Mouse (Mus musculus): ENCODE data around the gene Ephb6.
"Not testable (repeated sequence)": the region's sequence is repeated elsewhere in the genome, so short reads cannot be mapped to it uniquely, and the experiment has no call there.

Gene Ephb6

DNA sequence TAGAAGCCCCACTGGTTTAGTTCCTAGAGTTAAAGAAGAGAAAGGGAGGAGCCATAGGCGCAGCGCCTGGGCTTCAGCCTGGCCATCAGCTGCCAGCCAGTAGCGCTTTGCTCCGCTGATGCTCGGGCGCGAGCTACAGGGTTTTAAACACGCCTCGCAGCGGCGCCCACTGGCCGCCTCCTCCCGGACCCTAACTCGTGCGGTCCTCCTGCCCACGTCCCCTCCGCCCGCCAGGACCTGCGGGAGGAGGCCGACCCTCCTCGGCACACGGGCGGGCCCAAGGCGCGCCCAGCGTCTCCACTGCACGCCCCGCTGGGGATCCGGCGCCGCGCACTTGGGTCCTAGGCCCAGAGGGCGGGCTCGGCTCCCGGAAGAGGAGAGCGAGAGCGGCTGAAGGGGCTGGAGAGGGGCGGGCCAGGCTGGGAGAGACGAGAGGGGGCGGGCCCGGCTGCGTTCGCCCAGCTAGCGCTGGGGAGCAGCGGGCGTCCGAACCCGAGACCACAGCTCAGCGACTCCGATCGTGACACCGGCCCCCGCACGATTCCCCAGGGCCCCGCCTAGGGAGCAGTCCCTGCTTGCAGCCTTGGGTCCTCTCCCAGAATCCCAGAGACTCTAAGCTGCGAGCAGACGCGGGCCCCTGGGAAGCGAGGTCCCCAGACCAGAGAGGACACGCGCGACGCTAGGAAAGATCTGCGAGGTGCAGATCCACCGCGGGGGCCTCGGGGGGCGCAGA is at the start of gene Ephb6:
Ephb6 (plus strand) TSS at position 422 of the 733 bp plus-strand sequence.
- DNase-seq = no peak

DNA sequence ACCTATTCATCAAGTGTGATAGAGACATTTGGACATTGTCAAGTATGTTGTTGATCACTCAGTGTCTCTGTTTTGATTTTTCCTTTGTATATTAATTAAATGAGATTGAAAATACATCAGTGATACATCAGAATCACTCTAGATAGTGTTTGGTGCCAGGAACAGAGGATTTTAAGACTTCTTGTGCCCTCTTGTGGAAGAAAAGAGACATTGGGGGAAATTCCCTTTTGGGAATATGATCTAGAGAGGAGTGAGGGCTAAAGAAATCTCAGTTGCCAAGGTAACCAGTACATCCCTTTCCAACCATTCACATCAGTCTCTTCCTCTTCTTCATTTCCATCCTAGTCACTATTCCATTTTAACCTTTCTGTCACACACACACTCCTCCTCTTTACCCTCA is 48.9 kb upstream of the Ephb6 start:
- no peak for DNase-seq

DNA sequence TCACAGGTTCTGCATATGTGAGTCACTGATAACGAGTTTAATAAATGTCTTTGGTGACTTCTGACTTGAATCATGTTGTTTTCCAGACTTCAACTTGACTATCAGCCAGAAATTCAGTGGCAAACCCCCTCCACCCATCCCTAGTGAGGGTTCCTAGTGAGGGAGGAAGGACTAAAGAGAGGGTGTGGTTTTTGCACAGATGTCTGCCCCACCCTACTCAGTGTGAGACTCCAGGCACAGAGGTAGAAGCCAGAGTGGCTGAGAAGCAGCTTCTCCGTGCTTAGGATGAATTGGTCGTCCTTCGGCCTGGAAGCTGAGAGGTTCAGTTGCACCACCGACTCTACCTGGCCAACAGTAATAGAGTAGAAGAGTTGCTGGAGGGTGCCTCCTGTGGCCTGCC is 47.8 kb upstream of the Ephb6 start:
- no peak for DNase-seq

DNA sequence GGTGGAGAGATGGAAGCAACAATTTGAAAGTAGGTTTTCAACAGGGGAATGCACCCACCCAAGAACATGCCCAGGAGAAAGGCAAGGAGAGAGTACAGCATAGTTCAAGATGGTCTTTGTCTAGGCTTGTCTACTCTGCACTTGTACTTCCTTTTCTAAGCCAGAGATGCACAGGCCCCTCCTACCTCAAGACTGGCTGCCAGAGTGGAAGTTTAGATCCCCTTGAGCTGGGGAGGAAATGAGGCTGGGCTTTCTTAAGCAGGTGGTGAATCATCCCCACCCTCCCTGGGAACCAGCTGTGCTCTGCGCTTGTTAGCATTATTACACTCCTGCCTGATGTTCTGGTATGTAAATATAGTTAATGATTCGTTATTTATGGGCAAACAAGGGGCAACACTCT is 47.0 kb upstream of the Ephb6 start:
- DNase-seq = no peak

DNA sequence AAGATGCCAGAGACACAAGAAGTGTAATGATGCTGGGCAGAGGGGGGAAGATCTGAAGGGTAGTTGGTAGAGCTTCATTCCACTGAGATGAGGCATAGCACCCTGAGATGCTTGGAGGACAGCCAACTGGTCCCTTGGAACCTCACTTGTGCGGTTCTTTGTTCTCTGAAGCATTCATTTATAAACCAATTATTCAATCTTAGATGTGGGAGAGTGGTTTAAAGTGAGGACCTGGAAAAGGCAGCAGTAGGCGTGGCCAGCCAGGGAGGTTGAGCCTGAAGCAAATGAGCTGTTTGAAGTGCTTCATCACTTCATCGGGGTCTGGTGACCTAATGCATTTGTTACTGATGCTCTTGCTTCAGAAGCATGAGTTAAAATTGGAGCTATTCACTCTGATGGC is 46.0 kb upstream of the Ephb6 start:
- DNase-seq = no peak

DNA sequence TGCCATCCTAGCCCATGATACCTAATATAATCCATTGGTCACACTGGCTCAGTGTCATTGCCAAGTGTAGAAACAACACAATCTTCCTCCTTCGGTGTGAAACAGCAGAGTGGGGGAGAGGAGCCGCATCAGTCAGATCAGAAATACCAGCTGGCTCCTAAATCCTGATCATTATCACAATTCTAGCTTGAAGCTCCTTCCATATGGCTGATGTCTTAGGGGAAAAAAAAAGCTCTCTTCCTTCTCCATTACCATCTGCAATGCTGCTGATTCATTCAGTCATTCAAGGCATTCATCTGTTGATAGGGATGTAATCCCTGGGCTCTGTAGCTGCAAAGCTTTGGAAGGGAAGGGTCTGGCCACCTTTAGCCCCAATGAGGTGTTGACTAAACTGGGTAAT is 45.0 kb upstream of the Ephb6 start:
- DNase-seq = no peak

DNA sequence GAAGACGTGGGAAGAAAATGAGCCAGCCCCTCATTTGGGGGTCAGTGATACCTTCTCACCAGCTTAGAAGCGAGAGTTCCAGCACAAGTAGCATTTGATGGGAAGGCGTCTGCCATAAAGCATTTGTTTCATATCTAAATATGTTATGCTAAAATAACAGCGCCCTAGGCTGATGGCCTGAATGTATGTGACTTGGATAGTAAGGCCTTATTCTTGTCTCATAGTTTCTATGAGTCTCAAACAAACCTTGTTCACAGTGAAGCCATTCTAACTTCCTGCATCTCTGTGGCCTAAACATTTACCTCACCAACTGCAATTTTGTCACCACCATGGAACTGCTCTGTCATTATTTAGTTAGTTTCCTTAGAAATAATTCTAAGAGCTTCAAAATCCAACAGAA is 42.7 kb upstream of the Ephb6 start:
- no peak for DNase-seq

DNA sequence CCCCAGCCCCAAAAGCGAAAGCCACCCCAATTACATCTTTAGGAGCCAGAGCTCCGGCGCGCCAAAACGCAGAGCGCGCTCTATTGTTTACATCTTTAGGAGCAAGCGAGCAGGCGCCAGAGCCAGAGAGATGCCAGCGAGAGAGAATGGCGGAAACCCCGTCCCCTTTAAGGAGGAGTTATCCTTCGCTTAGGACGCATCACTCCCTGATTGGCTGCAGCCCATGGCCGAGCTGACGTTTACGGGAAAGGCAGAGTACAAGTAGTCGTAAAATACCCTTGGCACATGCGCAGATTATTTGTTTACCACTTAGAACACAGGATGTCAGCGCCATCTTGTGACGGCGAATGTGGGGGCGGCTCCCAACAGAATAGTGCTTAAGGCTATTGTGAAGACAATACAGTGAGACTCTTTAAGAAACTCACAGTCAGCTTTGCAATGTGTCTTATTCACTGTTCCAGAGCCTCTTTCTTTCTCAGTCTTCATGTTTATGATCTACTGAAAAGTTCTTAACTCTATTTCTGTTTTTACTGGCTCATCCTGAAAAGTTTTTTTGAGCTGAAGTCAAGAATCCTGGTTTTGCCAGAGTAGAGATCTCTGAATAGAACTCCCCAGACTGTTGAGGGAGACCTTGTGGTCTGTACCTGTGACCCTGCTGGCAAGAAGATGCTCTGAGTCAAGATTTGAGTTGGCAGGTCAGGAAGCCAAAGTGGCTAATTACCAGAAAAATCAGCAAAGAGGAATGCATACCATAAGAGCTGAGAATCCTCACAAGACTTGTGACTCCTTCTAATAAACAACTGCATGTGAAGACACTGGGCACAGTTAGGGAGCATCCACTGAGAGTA is 42.0 kb upstream of the Ephb6 start:
- not testable (repeated sequence) for DNase-seq

DNA sequence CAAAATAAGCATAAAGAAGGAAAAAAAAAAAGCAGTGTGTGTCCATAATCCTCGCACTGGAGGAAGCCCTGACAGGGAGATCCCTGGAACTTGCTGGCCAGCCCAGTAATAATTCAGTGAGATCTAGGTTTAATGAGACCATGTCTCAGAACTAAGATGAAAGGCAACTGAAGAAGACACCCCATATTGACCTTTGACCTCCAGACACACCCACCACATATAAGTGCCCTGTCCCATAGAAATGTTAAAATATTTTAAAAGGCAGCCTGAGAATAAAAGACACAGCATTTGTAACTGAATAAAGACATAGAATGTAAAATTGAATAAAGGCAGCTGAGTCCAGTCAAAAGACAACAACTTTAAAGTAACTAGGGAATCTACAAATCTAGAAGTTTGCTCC is 40.0 kb upstream of the Ephb6 start:
- no peak for DNase-seq

DNA sequence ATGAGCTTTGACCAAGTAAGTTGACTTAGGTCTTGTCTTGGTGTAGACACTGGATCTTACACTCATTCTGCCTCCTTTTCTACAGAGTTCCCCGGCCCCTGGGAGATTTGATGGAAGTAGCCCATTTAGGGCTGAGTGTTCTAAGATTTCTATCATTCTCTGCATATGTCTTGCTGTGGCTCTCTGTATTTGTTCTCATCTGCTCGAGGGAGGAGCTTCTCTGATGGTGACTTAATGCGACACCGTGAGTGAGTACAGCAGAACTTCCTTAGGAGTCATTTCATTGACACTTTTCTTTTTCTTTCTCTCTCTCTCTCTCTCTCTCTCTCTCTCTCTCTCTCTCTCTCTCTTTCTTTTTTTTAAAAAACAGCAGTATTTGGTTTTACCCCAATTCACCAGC is 38.3 kb upstream of the Ephb6 start:
- DNase-seq = no peak

DNA sequence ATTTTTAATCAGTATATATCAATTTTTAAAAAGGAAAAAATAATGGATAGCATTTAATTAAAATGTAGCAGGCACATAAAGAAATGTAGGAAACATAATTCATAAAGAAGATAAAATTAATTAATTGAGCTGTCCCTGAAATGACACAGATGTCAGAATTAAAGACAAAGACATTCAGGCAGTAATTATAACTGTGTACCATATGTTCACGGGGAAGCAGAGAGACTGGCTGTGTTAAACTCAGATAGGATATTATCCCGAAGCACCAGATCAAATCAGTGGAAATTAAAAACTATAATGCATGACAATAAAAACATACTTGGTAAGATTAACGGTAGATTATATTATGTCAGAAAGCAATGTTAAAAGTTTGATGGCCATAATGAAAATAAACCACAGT is 36.2 kb upstream of the Ephb6 start:
- DNase-seq = no peak

DNA sequence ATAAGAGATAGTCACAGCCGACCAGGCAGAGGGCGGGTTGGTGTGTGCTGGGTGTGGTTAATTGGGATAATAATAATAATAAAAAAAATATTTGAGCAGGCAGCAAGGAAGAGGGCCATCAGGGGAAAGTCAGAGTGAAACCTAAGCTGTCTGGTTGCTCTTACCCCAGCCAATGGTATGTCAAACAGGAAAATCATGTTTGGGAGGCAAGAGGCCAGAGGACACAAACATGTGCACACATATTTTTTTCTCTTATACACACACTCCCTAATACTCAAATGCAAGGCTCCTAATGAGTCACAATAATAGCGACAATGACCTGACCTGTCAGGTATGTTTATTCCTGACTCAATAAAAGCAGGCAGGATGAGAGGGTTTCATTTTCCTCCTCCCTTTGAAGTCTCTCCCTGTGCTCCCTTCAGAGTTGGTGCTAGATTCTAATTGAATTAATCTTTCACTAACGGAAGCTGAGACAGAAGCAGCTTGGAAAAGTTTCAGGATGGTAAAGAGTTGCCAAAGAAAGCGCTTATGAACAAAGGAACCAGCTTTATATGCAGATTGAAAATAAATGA is 28.7 kb upstream of the Ephb6 start:
- no peak for DNase-seq

DNA sequence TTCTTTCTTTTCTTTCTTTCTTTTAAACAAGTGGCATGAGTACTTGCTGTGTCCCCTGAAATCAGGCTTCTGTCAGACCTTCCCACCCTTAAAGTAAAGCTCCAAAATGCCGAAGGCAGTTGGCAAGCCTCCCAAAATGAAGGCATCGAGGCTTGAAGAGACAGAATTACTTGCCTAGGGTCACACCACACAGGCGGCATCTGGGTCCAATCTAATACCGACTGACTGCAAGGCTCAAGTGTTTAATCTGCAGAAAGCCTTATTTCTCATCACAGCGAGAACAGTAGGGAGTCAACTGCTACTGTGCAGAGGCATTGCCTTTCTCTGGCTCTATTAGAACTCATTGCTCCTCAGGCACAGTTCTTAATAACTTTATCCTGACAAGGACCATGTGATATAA is 28.0 kb upstream of the Ephb6 start:
- DNase-seq = no peak

DNA sequence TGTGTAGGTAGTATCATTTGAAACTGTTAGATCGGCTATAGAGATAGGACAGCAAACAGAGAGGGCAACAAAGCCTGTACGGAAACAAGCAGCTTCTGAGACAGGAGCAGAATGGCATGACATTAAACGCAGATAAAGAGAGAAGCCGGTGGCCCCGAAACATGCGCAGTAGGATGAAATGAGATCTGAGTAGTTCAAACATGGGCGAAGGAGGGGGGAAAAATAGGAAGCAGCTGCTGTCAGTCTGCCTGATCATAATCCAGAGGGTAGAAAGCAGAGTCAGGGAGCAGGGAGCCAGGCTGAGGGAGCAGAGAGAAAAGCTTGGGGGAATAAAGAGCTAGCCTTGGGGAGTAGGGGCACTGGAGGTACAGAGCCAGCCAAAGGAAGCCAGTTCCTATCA is 24.0 kb upstream of the Ephb6 start:
- DNase-seq = no peak

DNA sequence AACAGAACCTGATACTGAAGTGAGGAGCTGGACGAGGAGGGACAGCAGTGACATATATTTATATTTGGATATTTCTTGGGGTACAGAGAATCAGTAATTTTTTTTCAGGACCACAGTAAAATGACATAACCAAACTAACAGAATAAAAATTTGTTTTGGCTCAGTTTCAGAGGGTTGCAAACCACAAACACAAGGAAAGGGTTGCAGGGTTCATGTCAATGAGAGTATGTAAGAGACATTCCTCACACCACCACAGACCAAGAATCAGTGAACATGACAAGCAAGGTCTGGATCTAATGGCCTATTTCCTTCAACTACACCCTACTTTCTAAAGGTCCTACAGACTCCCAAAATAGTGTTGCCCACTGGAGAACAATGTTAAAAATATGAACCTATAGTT is 23.1 kb upstream of the Ephb6 start:
- no peak for DNase-seq

DNA sequence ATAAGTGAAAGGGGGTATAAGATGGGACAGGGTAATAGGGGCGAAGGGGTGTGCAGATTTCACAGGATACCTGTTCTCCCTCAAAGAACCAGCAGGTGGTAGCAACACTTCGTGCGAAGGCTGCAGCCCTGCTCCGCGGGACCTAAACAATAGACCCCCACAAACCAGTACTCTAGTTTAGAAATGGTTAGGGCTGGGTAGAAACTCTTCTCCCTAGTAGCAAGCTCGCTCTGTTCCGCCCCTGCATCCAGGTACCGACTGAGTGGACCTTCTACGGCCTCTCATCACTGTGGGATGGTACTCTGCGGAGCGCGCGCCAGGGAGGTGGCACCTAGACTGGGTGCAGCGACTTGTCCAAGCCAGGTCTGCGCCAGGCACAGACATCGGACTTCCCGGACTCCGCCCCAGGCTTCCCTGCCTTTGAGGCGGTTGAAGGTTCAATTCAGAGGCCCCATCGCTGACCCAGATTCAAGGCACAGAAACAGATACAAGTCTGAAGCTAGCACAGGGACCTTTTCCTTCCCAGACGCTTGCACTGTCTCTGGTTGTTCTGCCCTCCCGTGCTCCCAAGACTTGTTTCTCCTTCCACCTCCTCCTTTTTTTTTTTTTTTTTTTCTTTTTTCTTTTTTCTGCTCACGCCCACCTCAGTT is 756 bp upstream of the Ephb6 start:
- DNase-seq = no peak

DNA sequence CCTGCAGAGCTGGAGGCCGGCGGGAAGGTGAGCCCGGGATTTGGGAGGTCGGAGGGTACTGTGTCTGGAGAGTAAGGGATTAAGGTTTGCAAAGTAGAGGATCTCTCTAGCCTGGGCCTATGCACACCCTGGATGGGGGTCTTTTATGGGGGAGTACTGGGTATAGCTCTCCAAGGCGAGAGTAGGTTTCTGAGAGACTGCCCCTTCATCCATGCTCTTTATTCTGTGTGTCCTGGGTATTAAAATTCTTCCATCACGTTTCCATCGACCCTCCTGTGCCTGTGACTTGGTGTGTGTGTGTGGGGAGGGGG is 467 bp downstream of the Ephb6 start:
- DNase-seq = no peak

DNA sequence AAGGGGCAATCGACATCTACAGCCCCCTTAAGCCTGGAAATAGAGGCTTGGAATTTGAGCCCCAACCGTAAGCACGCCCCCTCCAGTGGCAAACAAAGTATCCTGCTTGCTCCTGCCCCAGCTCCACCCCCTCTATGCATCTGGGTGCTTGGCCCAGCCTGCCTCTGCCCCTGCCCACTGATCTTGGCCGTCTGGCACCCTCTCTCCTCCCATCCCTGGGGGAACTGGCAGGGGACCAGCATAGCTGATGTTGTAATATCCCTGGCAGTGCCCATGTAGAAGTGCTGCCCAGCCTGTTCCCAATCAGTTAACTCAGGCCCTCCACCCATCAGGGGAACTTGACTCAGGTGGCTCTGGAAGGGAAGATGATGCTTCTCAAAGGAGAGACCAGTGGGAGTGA is 932 bp downstream of the Ephb6 start:
- DNase-seq = no peak

DNA sequence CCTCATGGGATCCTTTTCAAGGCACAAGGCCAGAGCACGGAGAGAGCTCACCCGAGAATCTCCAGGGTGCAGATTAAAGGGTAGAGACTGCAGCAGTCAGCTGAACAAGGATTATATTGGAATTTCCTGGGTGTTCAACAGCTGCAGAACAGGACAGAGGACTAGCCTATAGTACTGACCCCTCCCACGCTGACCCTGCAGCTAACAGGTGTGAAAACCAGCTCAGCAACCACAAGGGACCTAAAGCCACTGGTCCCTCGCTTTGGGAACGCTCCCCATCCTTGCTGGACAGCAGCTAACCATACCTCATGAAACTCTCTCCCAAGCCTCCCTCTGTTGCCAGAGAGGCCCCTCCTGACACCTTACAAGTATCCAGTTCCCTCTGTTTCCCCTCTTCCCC is 2.4 kb downstream of the Ephb6 start:
- no peak for DNase-seq

DNA sequence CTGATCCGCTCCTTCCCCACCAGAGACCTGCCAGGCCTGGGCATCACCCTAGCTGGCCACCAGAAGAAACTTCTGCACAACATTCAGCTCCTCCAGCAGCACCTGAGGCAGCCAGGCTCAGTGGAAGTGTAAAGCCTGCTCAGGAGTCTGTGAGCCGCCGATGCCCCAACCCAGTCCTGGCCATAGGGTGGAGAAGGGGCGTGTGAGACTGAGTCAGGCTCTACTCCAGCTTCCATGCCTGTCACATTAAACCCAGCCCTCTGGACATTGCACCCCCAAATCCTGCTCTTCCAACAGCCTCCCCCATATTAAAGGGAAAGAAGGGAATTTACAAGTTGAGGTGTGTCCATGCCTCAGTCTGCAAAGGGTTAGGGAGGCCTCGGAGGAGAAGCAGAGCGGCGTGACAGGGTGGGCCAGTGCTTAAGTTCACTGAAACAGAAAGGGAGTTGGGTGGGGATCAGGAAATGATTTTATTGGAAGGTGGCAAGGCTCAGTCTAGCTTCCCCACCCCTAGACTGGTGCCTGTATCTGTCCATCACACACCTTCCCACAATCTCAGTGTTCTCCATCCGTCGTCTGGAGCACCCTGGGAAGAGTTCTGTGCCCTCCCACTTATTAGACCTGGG is 15.0 kb downstream of the Ephb6 start:
- no peak for DNase-seq

DNA sequence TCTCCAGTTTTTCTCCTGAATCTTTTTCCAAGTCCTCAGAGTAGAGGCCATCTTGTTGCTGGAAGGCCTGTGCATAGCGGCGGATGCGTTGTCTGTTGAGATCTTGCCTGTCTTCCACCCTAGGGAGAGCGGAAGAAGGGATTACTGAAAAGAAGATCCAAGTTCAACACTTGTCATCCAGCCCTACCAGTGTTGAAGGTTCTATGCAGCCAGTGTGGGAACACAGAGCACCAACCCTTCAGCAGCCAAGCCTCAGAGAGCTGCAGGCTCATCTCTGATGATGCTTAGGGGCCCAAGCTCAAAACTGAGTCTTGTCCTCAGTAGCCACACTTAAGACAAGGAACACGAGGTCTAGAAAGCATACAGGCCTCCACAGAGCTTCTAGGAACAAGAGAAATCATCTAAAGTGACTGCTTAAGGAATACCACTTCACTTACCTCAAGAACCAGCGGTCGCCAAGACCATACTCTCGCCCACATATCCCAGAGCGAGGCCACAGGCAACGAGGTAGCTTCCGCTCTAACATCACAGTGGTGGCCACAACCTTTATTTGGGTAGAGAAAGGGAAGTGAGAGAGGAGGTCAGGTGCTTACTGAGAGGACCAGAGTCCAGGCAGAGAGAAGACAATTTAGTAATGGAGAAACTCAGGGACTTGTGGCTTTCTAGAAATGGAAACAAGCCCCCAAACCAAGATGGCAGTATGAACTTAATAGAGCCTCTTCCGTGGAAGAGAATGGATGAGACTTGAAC is 16.1 kb downstream of the Ephb6 start:
- no peak for DNase-seq

DNA sequence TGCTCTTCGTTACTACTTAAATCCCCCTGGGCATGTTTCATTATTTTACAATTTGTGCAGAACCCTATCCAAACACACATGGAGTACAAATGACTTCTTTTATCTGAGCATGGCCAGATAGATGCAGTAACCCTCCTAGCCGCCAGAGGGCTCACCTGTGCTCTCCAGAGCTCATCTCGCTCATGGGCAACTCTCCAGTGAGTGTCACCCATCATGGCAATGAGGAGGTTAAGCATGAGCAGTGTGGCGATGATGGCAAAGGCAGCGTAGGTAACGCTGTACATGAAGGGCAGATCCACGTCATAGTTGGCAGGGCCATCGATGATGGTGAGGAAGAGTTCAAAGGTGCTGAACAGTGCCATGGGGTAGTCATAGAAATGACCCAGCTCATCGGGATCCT is 17.4 kb downstream of the Ephb6 start:
- no peak for DNase-seq

DNA sequence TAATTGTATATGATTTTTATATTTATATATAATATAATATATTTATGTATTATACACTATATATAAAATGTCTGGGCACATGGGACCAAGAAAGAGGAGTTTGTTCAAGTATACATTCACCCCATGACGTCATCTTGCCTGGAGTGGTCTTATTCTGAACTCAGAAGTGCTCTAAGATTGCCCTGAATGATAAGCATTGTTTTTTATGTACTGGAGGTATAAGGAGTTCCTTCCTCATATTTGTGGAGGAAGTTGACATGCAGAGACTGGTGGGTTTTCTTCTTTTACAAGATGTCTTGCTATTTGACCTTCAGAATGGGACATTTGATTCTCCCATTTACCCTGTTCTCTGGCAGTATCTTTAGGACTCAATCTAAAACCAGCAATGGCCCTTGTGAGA is 22.9 kb downstream of the Ephb6 start:
- DNase-seq = no peak

Data from cerebellum, adult 9-10 months (tissue).